Mouse (Mus musculus) embryonic fibroblast, embryonic 13.5 days (primary cell): ENCODE measurements at regions not wholly inside any gene's neighbourhood (a gene's known extent, or its start where the extent isn't known, plus 50 kb on each side); places are given as distances from the start of the nearest gene placed in this dataset.
"Not testable (repeated sequence)": the region's sequence is repeated elsewhere in the genome, so short reads cannot be mapped to it uniquely, and the experiment has no call there.

Experiments used
- CTCF ChIP-seq: IDR thresholded peaks from 2 replicates; pipeline ENCODE4 v1.5.1; 2011; ENCODE audit warnings: mild to moderate bottlenecking, control low read depth, low read length, moderate library complexity, borderline replicate concordance; ENCODE audit not compliant: insufficient read depth
- POLR2A ChIP-seq: IDR thresholded peaks from 2 replicates; pipeline ENCODE4 v1.6.1; 2011; ENCODE audit warnings: low read depth, mild to moderate bottlenecking, control low read depth, low read length, moderate library complexity

- TF ChIP-seq POLR2A, CTCF: not testable (repeated sequence)
These were observed 212.2 kb downstream of the Epm2a start for GRCm38 (mm10) chr10:11555376-11555775.
